Mouse (Mus musculus) large intestine, adult 2 months (tissue): ENCODE results near the gene Smim24. TPM values are rescaled to one million over a fixed set of nuclear protein-coding genes. Genes with fewer than 3 reads are reported as not detected.

Experiments
- DNase-seq: peaks from one replicate; pipeline ENCODE4 v3.0.0-alpha.2; 2012; ENCODE audit warnings: low read depth, low spot score
- WGBS: fragments of 180-500 bp; shearing (Covaris S2); methylation state at CpG from one replicate; pipeline ENCODE4 v1.1.7; 2018; 5-methylcytosine and 5-hydroxymethylcytosine counted together
- polyA plus RNA-seq: library from polyadenylated mRNA; depleted of rRNA; stranded (reverse); fragments of >200 nt; gene quantifications from 2 replicates; pipeline ENCODE4 v1.2.3, GENCODE M21; 2012

Gene Smim24
- polyA plus RNA-seq, 1 experiment, result 2,134 TPM

- WGBS, result 74% methylated on average over 24 of the region's 24 CpGs
- no peak for DNase-seq
Observed at GRCm38 (mm10) chr10:81406504-81407440, 13.9 kb downstream of the Smim24 start.

GRCm38 (mm10) chr10:81407539-81408423 is 14.9 kb downstream of the Smim24 start:
- 37% methylated on average over 31 of the region's 31 CpGs for WGBS
- no peak for DNase-seq

GRCm38 (mm10) chr10:81408424-81408729 is 15.5 kb downstream of the Smim24 start:
- WGBS, result 80% methylated on average over 13 of the region's 13 CpGs
- no peak for DNase-seq

GRCm38 (mm10) chr10:81408871-81409291 is 16.0 kb downstream of the Smim24 start:
- no peak for DNase-seq
- WGBS, result 15% methylated on average over 9 of the region's 9 CpGs

- DNase-seq, result no peak
- WGBS, result 28% methylated on average over 8 of the region's 8 CpGs
Observed at GRCm38 (mm10) chr10:81409330-81409729, 16.5 kb downstream of the Smim24 start.

- no peak for DNase-seq
- 16% methylated on average over 4 of the region's 4 CpGs for WGBS
Observed at GRCm38 (mm10) chr10:81410350-81410749, 17.5 kb downstream of the Smim24 start.

GRCm38 (mm10) chr10:81410981-81411380 is 18.1 kb downstream of the Smim24 start:
- no peak for DNase-seq
- WGBS, result 31% methylated on average over 9 of the region's 9 CpGs

- no peak for DNase-seq
- 13% methylated on average over 18 of the region's 18 CpGs for WGBS
Observed at GRCm38 (mm10) chr10:81411471-81412400, 18.9 kb downstream of the Smim24 start.

GRCm38 (mm10) chr10:81412586-81413309 is 19.9 kb downstream of the Smim24 start:
- WGBS, result 57% methylated on average over 16 of the region's 16 CpGs
- DNase-seq, result no peak

- no peak for DNase-seq
- WGBS, result 17% methylated on average over 26 of the region's 26 CpGs
Observed at GRCm38 (mm10) chr10:81413310-81414261, 20.7 kb downstream of the Smim24 start.

GRCm38 (mm10) chr10:81414682-81415081 is 21.8 kb downstream of the Smim24 start:
- DNase-seq, result no peak

GRCm38 (mm10) chr10:81415146-81415545 is 22.3 kb downstream of the Smim24 start:
- WGBS, result 45% methylated on average over 5 of the region's 5 CpGs
- no peak for DNase-seq

GRCm38 (mm10) chr10:81415549-81416310 is 22.9 kb downstream of the Smim24 start:
- DNase-seq, result no peak
- 46% methylated on average over 17 of the region's 17 CpGs for WGBS

- DNase-seq, result no peak
- WGBS, result 4% methylated on average over 26 of the region's 26 CpGs
Observed at GRCm38 (mm10) chr10:81416581-81417226, 23.9 kb downstream of the Smim24 start.

GRCm38 (mm10) chr10:81417227-81418215 is 24.7 kb downstream of the Smim24 start:
- no peak for DNase-seq
- 47% methylated on average over 12 of the region's 12 CpGs for WGBS
